Mouse (Mus musculus): ENCODE results near the gene Abcc4.

DNA sequence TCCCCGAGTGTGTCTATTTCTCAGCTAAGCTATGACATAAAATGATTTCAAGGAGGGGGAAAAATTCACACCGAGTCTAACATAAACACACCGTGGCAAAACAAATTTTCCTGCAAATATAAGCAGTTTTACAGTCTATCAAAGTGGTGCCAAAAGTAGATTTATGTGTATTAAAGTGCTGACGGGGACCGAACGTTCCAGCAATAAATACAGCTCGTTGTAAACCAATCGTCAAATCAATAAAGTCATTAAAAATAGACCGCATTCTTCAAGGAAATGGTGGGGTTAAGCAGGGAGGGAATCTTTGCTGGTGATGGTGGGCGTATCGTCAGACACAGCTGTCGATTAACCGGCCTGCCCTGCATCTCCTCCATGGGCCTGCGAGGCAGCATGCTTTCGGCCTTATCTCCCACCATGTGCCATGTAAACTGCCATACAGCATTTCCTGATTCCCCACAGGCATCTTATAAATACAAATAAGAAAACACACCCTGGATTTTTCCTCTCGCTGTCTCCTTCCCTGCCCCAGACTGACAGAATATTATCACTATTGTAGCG, 137.8 kb downstream of the Abcc4 start:
- no peak for TF ChIP-seq CTCF (IDR thresholded peaks at IDR 0.05; ENCODE audit: borderline replicate concordance, insufficient read depth, low read depth, low read length)
- TF ChIP-seq POLR2A (IDR thresholded peaks at IDR 0.05; ENCODE audit: borderline replicate concordance, insufficient read depth, low read length), result no peak

Data from cerebellum, adult 2 months (tissue).